Mouse (Mus musculus) left cerebral cortex, adult 8-10 months (tissue): Measurements from ENCODE around the gene Nrxn1. TPM values are rescaled to one million over a fixed set of nuclear protein-coding genes. Genes with fewer than 3 reads are reported as not detected.

Experiments used
- DNase-seq, 2 experiments: peaks; one replicate each; pipeline ENCODE4 v3.0.0; 2022; ENCODE audit warnings: low spot score in 2 of 2
- total RNA-seq, 4 experiments: library from RNA; stranded (reverse); gene quantifications; 2 replicates each; pipeline ENCODE4 v1.2.4; 2022

The Nrxn1 gene
- total RNA-seq, 4 experiments from 2014 or later = 513 to 551 (median 531) TPM

GRCm38 (mm10) chr17:90809197-90810163 is 283.4 kb downstream of the Nrxn1 start:
- DNase-seq = peak; percentile 35 to 47

- DNase-seq = no peak
These were observed 284.6 kb downstream of the Nrxn1 start for GRCm38 (mm10) chr17:90808256-90808655.

- DNase-seq = no peak
These were observed 285.7 kb downstream of the Nrxn1 start for GRCm38 (mm10) chr17:90807199-90807598.

- DNase-seq = no peak
These were observed 294.2 kb downstream of the Nrxn1 start for GRCm38 (mm10) chr17:90798689-90799088.

GRCm38 (mm10) chr17:90797659-90798288 is 295.1 kb downstream of the Nrxn1 start:
- no peak for DNase-seq

- no peak for DNase-seq
These were observed 295.9 kb downstream of the Nrxn1 start for GRCm38 (mm10) chr17:90796974-90797373.

GRCm38 (mm10) chr17:90788491-90789127 is 304.3 kb downstream of the Nrxn1 start:
- no peak for DNase-seq

GRCm38 (mm10) chr17:90788040-90788439 is 304.8 kb downstream of the Nrxn1 start:
- no peak for DNase-seq

- no peak for DNase-seq
These were observed 305.6 kb downstream of the Nrxn1 start for GRCm38 (mm10) chr17:90787121-90787788.

GRCm38 (mm10) chr17:90780481-90780880 is 312.4 kb downstream of the Nrxn1 start:
- DNase-seq = no peak

GRCm38 (mm10) chr17:90775397-90775796 is 317.5 kb downstream of the Nrxn1 start:
- no peak for DNase-seq

GRCm38 (mm10) chr17:90773233-90773632 is 319.6 kb downstream of the Nrxn1 start:
- DNase-seq = no peak

- DNase-seq = no peak
These were observed 324.7 kb downstream of the Nrxn1 start for GRCm38 (mm10) chr17:90768216-90768615.

GRCm38 (mm10) chr17:90727124-90727523 is 365.7 kb downstream of the Nrxn1 start:
- no peak for DNase-seq

GRCm38 (mm10) chr17:90704773-90705172 is 388.1 kb downstream of the Nrxn1 start:
- peak in 1 of 2 experiments; percentile 64 for DNase-seq

- no peak for DNase-seq
These were observed 390.2 kb downstream of the Nrxn1 start for GRCm38 (mm10) chr17:90702626-90703025.

- DNase-seq = no peak
These were observed 396.6 kb downstream of the Nrxn1 start for GRCm38 (mm10) chr17:90696071-90696800.

- no peak for DNase-seq
These were observed 397.7 kb downstream of the Nrxn1 start for GRCm38 (mm10) chr17:90695086-90695584.

- DNase-seq = no peak
These were observed 408.7 kb downstream of the Nrxn1 start for GRCm38 (mm10) chr17:90684172-90684571.

GRCm38 (mm10) chr17:90681019-90681418 is 411.9 kb downstream of the Nrxn1 start:
- no peak for DNase-seq
